Mouse (Mus musculus) thymus, adult 18-20 months (tissue): Measurements from ENCODE around the gene Sema3a.

Source experiments
- DNase-seq, 2 experiments: peaks; one replicate each; pipeline ENCODE4 v3.0.0; 2022; ENCODE audit warnings: mixed read lengths in 2 of 2

The Sema3a gene

GRCm38 (mm10) chr5:13327281-13327680 lies 202.1 kb downstream of the Sema3a start:
- DNase-seq: no peak

DNA sequence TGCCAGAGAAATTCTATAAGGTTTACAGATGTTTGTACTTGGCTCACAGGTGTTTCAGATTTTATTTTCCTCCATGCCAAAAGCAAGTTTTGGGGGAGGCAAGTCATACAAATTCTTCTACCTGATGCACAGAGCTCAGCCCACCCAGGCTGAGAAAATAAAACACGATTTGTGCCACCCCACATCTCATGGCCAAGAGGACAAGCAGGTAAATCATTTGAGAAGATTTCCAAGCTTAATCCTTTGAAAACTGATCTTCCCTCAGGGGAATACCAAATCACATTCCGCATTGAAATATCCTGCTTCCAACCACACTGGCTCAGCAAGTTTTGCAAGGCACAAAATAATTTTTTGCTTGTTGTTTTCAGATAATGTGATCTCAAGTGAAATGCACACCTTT lies 206.2 kb downstream of the Sema3a start:
- no peak for DNase-seq

DNA sequence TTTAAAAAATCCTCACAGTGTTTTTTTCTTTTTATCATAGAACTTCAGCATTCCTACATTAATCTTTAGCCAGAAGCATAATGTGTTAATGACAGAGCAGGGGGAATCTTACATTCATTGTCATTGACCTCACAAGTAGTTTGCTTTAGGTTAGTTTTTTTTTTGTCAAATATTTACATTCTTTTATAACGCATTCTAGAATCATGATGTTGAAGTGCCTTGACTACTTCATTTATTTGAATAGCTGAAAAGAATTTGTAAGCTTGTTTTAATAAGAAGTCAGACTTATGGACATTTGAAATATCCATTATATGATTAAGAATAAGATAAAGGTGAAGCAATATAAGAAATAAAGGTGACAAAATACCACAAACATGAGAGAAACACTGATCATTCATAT lies 212.5 kb downstream of the Sema3a start:
- no peak for DNase-seq

DNA sequence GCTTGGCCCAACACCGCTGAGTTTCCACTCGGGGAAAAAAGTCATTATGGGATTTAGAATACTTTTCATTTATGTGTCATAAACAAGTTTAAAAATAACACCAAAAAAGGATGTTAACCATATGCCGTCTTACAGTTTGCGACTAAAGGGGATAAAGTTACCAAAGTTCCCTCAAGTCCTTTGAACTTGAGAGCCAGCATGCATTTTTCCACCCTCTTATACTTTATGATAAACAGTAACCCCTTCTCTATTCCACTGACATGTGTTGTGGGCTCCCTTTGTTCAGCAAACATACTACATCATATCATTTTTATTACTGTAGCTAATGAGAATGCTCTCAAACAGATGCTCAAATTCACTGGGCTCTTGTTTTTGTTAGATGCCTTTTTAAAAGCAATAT lies 221.9 kb downstream of the Sema3a start:
- no peak for DNase-seq

DNA sequence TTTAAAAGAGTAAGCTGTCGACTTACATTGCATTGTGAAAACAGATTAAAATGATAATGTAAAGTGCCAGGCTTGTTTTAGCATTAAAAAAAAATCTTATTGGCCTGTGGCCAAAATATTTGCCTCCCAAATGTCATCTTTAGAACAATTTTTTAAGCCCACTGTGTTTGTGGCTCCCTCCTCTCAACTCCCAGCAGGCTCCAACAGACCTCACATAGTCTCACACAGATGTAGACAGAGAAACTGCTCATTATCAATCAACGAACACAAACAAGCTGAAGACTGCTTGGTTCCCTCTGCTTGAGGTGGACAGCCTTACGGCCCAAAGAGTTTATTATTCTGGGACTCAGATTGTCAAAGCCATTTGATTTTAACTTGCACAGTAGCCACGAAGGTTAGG lies 226.4 kb downstream of the Sema3a start:
- no peak for DNase-seq

GRCm38 (mm10) chr5:13352995-13353394 lies 227.8 kb downstream of the Sema3a start:
- DNase-seq: no peak

DNA sequence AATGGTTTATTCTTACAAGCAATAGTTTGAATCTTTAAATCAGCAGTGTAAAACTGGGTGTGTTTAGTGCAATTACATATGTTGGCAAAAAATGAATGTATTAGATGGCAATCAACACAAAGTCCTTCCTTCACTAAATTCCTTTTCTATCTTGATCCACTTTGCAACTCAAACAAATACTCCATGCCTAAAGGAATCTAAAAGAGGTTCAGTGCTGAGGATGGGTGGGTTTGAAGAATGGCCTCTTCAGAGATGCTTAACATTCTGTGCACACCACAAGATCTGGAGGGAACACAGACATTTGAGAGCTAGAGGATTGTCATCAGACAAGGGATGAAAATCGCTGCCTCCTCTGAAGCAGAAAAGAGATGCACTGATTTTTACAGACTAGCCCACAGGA lies 228.3 kb downstream of the Sema3a start:
- no peak for DNase-seq

- DNase-seq: no peak
These were observed 229.7 kb downstream of the Sema3a start for GRCm38 (mm10) chr5:13354913-13355312.

DNA sequence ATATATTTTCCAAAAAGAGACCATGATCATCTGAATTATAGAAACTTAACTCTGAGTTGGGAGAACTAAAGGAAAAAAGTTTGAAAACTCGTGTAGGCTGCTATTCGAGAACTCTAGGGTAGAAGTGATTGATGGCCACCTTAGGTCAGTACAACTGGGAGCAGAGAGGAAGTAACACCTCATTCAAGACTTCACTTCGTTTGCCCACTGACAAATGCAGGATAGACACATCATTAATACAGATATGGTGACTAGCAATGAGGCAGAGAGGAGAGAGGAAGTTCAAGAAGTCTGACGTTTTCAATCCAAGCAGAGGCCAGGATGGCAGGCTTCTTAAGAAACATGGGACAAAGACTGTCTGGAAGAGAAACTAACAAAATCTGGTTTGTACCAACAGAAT lies 233.6 kb downstream of the Sema3a start:
- no peak for DNase-seq

DNA sequence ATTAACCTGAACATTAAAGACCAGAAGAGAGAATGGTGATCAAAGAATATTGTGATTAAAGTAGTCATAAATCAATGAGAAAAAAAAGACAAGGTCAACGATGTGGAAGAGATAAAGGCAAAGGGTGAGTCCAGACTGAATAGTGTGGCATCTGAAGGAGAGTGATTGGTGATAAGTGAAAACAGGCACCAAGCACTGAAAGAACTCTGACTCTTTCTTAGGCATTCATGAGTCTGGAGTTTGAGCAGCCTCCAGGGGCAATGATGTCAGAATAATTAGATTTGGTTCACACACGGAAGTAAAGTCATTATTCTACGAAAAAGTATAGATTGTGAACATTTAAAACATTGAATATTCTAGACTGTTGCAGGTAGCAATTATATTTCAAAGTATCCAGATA lies 235.5 kb downstream of the Sema3a start:
- no peak for DNase-seq

- no peak for DNase-seq
These were observed 239.9 kb downstream of the Sema3a start for GRCm38 (mm10) chr5:13365108-13365507.

DNA sequence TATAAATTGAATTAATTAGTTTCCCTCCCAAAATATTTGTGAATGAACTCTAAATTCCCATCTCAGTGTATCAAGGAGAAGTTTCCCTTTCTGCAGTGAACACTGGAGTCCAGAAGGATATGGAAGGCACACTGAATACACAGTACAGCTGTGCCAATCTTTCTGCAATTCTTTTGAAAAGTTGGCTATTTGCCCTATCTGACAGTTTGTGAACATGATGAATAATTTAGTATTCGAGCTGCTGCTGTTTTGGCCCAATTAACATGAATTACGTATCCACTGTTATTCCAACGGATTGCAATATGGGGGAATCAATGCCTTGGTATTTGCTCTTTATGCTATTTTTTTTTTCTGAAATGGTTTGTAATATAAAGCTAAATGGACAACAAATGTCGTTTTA lies 254.0 kb downstream of the Sema3a start:
- DNase-seq: no peak

DNA sequence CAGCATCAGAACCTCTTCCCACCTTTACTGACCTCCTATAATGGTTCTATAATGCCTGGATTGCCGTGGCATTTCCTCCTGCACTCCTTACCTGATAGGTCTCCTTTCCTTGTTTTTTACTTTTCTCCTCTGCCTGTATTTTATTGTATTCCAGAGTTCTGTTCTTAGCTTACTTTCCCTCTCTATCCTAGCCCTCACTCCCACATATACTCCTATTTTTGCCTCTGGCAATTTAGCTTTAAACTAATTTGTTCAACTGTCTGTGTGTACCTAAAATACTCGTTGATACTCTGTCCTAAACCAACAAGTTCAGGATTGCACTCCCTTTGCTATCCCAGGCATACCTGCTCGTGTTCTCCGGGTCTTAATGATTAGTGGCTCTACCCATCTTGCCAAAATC lies 258.8 kb downstream of the Sema3a start:
- DNase-seq: no peak

- DNase-seq: no peak
These were observed 259.5 kb downstream of the Sema3a start for GRCm38 (mm10) chr5:13384714-13385113.

- no peak for DNase-seq
These were observed 261.4 kb downstream of the Sema3a start for GRCm38 (mm10) chr5:13386603-13387002.

- no peak for DNase-seq
These were observed 262.5 kb downstream of the Sema3a start for GRCm38 (mm10) chr5:13387679-13388078.

DNA sequence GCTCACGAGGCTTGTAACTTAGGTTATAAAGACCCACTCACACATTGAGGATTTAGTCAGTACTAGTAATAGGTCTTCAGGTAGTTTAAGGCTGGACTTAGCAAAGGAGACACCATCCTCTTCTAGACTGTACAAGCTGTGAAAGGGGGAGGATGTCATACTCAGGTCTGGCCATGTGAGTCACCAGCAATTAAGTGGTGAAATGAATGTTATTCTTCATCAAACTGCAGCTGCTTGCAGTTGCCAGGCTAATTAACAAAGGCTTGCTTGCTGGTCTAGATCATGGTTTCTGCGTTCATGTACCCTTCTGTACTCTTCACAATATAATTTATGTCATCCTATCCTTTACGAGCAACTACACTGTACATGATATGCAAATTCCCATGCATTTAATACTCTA lies 264.8 kb downstream of the Sema3a start:
- DNase-seq: no peak

GRCm38 (mm10) chr5:13405432-13405831 lies 280.2 kb downstream of the Sema3a start:
- no peak for DNase-seq

DNA sequence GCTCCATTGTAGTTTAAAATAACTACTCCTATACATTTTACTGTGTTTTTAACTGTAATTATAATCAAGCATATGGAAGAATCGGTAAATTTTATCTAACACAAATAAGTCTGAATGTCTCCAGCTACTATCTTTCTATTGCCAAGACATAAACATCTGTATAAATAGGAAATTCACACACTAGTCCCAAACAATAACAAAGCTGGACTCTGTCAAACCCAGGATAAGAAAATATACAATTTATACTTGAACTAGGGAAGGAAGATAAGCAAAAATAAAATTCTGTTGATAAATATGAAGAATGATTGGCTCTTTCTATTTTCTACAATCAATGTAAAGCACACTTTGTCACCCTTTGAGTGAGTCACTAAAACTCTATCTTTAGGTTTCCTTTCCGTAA lies 280.9 kb downstream of the Sema3a start:
- DNase-seq: no peak

GRCm38 (mm10) chr5:13411920-13412319 lies 286.7 kb downstream of the Sema3a start:
- DNase-seq: no peak

GRCm38 (mm10) chr5:13413915-13414525 lies 288.8 kb downstream of the Sema3a start:
- no peak for DNase-seq

DNA sequence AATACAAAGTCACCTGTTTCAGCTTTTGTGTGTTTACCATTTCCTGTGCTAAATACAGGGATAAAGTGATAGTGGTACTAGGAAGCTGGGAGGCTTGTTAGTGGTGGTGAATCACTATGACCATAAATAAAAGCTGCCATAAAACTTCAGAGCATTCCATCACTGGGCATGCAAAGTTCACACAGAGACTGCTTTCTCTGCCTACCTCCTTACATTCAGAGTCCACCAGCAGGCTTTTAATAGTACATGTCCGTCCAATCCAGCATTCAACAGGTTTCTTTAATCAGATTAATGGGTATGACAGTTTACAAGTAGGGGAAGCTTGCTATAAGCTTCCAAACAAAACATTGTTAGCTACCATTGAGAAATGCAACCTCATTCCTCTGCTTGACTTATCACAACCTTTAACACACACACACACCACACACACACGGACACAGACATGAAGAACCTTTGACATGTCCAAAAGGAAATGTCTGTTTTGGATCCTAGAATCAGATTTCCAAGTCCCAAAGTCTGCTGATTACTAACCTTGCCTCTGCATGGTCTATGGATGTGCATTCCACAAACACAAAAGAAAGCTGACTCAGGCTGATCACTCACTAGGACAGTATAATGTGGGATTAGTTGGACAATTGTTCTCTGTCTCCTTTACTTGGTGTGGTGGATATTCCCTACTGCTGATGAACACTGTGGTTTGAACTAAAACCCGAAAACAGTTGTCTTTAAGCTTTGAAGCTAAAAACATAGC lies 291.9 kb downstream of the Sema3a start:
- DNase-seq: no peak

DNA sequence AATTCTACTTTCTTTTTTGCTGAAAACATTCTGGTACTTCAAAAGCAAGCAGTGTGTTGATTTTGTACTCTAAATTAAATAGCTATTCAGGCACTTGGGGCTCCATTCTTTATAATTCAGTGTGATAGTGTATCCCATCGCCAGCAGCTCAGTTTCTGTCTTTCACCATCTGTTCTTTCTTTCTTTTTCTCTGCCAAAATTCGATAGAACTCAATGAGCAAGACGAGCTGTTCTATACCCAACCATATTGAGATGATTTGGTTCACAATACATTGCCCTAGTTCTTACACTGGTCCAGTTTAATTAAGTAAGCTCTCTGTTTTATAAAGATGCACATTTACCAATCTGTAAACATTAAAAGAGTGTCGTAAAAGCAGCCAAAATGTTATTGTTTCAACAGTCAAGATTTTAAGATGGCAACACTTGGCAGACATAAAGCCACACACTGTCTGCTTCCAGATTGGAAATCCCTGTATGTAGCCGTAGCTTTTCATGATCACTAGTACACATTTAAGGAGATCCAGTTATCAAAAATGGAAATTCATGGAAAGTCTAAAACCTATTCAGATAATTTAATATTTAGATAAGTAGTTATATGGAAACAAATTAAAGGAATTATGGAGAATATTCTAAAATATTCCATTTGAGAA lies 296.2 kb downstream of the Sema3a start:
- DNase-seq: no peak

DNA sequence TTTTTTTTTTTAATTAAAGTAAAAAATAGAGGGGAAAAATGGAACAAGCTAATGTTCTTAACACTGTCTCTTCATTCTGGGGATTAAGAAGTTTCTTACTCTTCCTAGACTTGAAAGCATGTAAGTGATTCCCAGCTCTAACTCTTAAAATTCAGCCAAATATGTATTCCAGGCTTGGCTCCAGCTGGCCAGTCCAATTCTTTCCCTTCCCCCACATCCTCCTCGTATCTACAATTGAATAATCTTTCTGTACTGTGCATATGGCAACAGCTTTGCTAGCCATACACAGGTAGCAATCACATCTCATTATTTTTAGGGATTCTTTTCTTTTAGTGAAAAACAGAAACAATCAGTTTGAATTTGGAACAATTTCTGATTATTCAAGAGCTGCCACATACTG lies 303.5 kb downstream of the Sema3a start:
- no peak for DNase-seq
